Mouse (Mus musculus): ENCODE results near the gene Raver2.

DNA sequence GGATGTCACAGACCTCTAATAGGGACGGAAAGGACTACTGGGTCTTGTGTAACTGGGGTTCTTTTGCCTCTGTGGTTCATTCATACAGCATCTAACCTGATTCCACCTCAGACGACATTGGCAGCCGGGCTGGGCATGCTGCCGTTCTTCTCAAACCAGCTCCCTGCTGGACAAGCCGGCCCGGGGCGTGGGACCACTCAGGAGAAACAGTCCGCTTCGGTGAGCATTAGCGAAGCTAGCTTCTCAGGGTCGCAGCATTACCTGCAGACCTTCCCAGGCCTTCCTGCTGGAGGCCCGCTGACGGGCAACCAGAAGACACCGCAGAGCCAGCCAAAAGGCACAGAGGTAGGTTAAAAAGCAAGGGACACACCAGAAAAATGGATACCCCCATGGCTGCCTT, 67.1 kb downstream of the Raver2 start:
- no peak for TF ChIP-seq CTCF (IDR thresholded peaks at IDR 0.05; ENCODE audit: low read depth)
- no peak for TF ChIP-seq EP300 (IDR thresholded peaks at IDR 0.05; ENCODE audit: low read depth)

Data from liver, embryonic 14.5 days (tissue).